ENCODE assay signal across 8 mouse cellular contexts in the genomic region with DNA sequence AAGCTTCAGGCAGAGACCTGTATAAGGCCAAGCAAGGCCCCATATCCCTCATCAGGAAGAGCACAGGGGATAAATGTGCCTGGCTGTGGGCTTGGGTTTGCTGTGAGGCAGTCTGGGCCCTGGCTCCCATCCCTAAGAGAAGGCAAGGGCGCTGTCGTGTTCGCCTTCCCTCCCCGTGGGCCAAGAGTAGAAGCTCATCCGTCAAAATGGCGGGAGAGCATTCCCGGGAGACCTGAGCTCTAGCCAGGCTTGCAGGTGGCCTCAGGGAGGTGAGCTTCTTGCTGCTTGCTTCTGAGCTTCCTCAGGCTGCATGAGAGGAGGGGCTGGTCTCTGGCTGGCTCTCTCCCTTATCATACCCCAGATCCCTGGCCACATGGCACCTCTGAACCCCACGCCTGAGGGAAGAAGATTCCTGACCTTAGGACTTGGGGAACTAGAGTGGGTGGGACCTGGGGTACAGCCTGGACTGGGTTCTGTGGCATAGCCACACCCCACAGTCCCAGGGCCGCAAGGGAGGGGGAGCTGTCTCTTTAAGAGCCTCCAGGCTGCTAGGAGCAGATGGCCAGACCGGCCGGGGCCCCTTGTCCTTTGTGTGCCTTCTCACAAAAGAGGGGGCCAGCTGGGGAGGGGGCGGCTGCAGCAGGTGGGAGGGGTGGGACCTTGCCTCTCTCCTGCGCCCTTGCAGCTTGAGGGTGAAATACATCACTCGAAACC. TPM values are rescaled to one million over a fixed set of nuclear protein-coding genes. Genes with fewer than 3 reads are reported as not detected.
DNase-seq lines count a peak whose midpoint lies in the region; ATAC-seq and TF ChIP-seq lines count a peak whose summit lies in the region.

No protein-coding gene starts in this region.

- DNase-seq in thymus, postnatal 4 days = peak; percentile 36
- DNase-seq in thymus, adult 2 months = no peak
- DNase-seq in embryo, embryonic 9.5 days (ENCODE audit: extremely low spot score) = peak; percentile 85
- DNase-seq in hindbrain, embryonic 14.5 days (ENCODE audit: low spot score) = no peak
- no peak for DNase-seq in gastrocnemius, adult 8-10 months (ENCODE audit: low spot score in 2 of 2)
- DNase-seq in adrenal gland, postnatal 4 days (ENCODE audit: low spot score in 2 of 2) = no peak
- no peak for DNase-seq in left cerebral cortex, postnatal 14 days (ENCODE audit: low spot score in 2 of 2)

- 70% methylated on average over 14 of the region's 14 CpGs for WGBS in thymus, adult 2 months
- WGBS in hindbrain, embryonic 14.5 days = 9% methylated on average over 14 of the region's 14 CpGs
- 4% methylated on average over 14 of the region's 14 CpGs for WGBS in neural tube, embryonic 12.5 days

- intact Hi-C loops in left cerebral cortex, postnatal 14 days (cut with DNase I) = loop anchor here (5.0 kb wide), 1 partner anchor 77 kb away; the partner anchor contains the start of gene Mark2

- no peak overlapping the region for H3K4me3 ChIP-seq in thymus, adult 2 months (ENCODE audit: control insufficient read depth, insufficient read depth, low read length)
- H3K4me3 ChIP-seq in hindbrain, embryonic 14.5 days (replicated peaks; ENCODE audit: low read length) = no peak overlapping the region
- H3K4me3 ChIP-seq in neural tube, embryonic 12.5 days = no peak overlapping the region

- peak; percentile 7; the same call in 1 of the 2 replicates for ATAC-seq in hindbrain, embryonic 14.5 days (ENCODE audit: low FRiP score)
- ATAC-seq in neural tube, embryonic 12.5 days (ENCODE audit: low FRiP score, low read depth) = peak; percentile 41

- H3K9ac ChIP-seq in hindbrain, embryonic 14.5 days = no peak overlapping the region
- H3K9ac ChIP-seq in neural tube, embryonic 12.5 days = peak overlapping the region; percentile 5; the same call in 1 of the 2 replicates

- peaks cover 35% of the 10 kb centered on the region for H3K4me1 ChIP-seq in thymus, adult 2 months (replicated peaks; ENCODE audit: control insufficient read depth, insufficient read depth, low read length)
- H3K4me1 ChIP-seq in hindbrain, embryonic 14.5 days (replicated peaks; ENCODE audit: control insufficient read depth, insufficient read depth, low read length) = peaks cover 48% of the 10 kb centered on the region
- peaks cover 52% of the 10 kb centered on the region for H3K4me1 ChIP-seq in neural tube, embryonic 12.5 days

- TF ChIP-seq CTCF in thymus, adult 2 months (IDR thresholded peaks at IDR 0.05; ENCODE audit: borderline replicate concordance, control insufficient read depth, extremely low read depth, insufficient read depth, low read length, poor library complexity) = no peak

- no peak overlapping the region for H3K27ac ChIP-seq in thymus, adult 2 months (ENCODE audit: control insufficient read depth, insufficient read depth, low read length)
- peak overlapping the region; percentile 95 for H3K27ac ChIP-seq in hindbrain, embryonic 14.5 days
- H3K27ac ChIP-seq in neural tube, embryonic 12.5 days = peak overlapping the region; percentile 99

- no peaks in the 10 kb centered on the region for H3K9me3 ChIP-seq in hindbrain, embryonic 14.5 days (ENCODE audit: control insufficient read depth, low read length)
- 0 out of 2 replicates have a peak, but pooled peaks cover 4% of the 10 kb centered on the region for H3K9me3 ChIP-seq in neural tube, embryonic 12.5 days

- H3K27me3 ChIP-seq in thymus, adult 2 months (ENCODE audit: control insufficient read depth, insufficient read depth, low read length) = no peaks in the 10 kb centered on the region
- H3K27me3 ChIP-seq in hindbrain, embryonic 14.5 days (ENCODE audit: control insufficient read depth, insufficient read depth, low read length) = no peaks in the 10 kb centered on the region
- H3K27me3 ChIP-seq in neural tube, embryonic 12.5 days (replicated peaks) = no peaks in the 10 kb centered on the region

- peak overlapping the region; percentile 4; the same call in 1 of the 2 replicates for H3K4me2 ChIP-seq in hindbrain, embryonic 14.5 days (replicated peaks)
- peak overlapping the region; percentile 92 for H3K4me2 ChIP-seq in neural tube, embryonic 12.5 days (replicated peaks)

- no peak for TF ChIP-seq POLR2A in thymus, adult 2 months (IDR thresholded peaks at IDR 0.05; ENCODE audit: control insufficient read depth, extremely low read depth, insufficient read depth, low read length, poor library complexity)

- no peaks in the 10 kb centered on the region for H3K36me3 ChIP-seq in thymus, adult 2 months (ENCODE audit: control insufficient read depth, insufficient read depth, low read length)
- H3K36me3 ChIP-seq in hindbrain, embryonic 14.5 days (replicated peaks; ENCODE audit: control insufficient read depth, insufficient read depth) = peaks cover under 1% of the 10 kb centered on the region
- H3K36me3 ChIP-seq in neural tube, embryonic 12.5 days = peaks cover 7% of the 10 kb centered on the region

RNA-seq across cellular contexts. Expression of gene Rcor2, which starts 1.5 kb away (rescaled TPM):
- 31.2 and 42.8 TPM in 2 replicates for polyA plus RNA-seq in thymus, adult 2 months (2012; rRNA removed)
- 12.0 and 13.4 TPM in 2 replicates for polyA plus RNA-seq in hindbrain, embryonic 14.5 days (2014; fragmentation: Nextera tagmentation; extraction: Ambion mirVana)
- 75.5 and 84.8 TPM in 2 replicates for polyA plus RNA-seq in neural tube, embryonic 12.5 days (2016; fragmentation: Nextera tagmentation; extraction: Ambion mirVana)
- 1 to 10 TPM; 1.8 to 4.2 (median 2.1) TPM for total RNA-seq in gastrocnemius, adult 8-10 months (2022)
- total RNA-seq in adrenal gland, postnatal 4 days (2021) = 10 to 100 TPM; 13.4 to 14.8 TPM
- total RNA-seq in left cerebral cortex, postnatal 14 days (2021) = 10 to 100 TPM; 15.7 to 16.3 TPM

RNA-seq across cellular contexts. Expression of gene Naa40, which starts 24.7 kb away (rescaled TPM):
- 55.9 and 71.6 TPM in 2 replicates for polyA plus RNA-seq in thymus, adult 2 months (2012; rRNA removed)
- 67.6 and 69.1 TPM in 2 replicates for polyA plus RNA-seq in hindbrain, embryonic 14.5 days (2014; fragmentation: Nextera tagmentation; extraction: Ambion mirVana)
- polyA plus RNA-seq in neural tube, embryonic 12.5 days (2016; fragmentation: Nextera tagmentation; extraction: Ambion mirVana) = 74.0 and 76.0 TPM in 2 replicates
- total RNA-seq in gastrocnemius, adult 8-10 months (2022) = 10 to 100 TPM in 3 of 4 experiments, 1 to 10 TPM in 1; 9.2 to 12.4 (median 11.2) TPM
- total RNA-seq in adrenal gland, postnatal 4 days (2021) = 10 to 100 TPM; 47.1 to 48.3 TPM
- 10 to 100 TPM; 34.4 to 35.7 TPM for total RNA-seq in left cerebral cortex, postnatal 14 days (2021)

RNA-seq across cellular contexts. Expression of gene Cox8a, which starts 48.2 kb away (rescaled TPM):
- polyA plus RNA-seq in thymus, adult 2 months (2012; rRNA removed) = 1,690 and 1,818 TPM in 2 replicates
- 1,225 and 1,275 TPM in 2 replicates for polyA plus RNA-seq in hindbrain, embryonic 14.5 days (2014; fragmentation: Nextera tagmentation; extraction: Ambion mirVana)
- 822 and 941 TPM in 2 replicates for polyA plus RNA-seq in neural tube, embryonic 12.5 days (2016; fragmentation: Nextera tagmentation; extraction: Ambion mirVana)
- total RNA-seq in gastrocnemius, adult 8-10 months (2022) = 100 to 1,000 TPM in 1 of 4 experiments, 10 to 100 TPM in 3; 68.4 to 103 (median 82.9) TPM
- total RNA-seq in adrenal gland, postnatal 4 days (2021) = 100 to 1,000 TPM; 687 to 720 TPM
- total RNA-seq in left cerebral cortex, postnatal 14 days (2021) = 1,000 to 10,000 TPM; 1,118 to 1,183 TPM

RNA-seq across cellular contexts. Expression of gene Otub1, which starts 59.5 kb away (rescaled TPM):
- 176 and 191 TPM in 2 replicates for polyA plus RNA-seq in thymus, adult 2 months (2012; rRNA removed)
- polyA plus RNA-seq in hindbrain, embryonic 14.5 days (2014; fragmentation: Nextera tagmentation; extraction: Ambion mirVana) = 231 and 234 TPM in 2 replicates
- polyA plus RNA-seq in neural tube, embryonic 12.5 days (2016; fragmentation: Nextera tagmentation; extraction: Ambion mirVana) = 244 and 249 TPM in 2 replicates
- 10 to 100 TPM; 39.9 to 54.3 (median 43.5) TPM for total RNA-seq in gastrocnemius, adult 8-10 months (2022)
- 100 to 1,000 TPM; 133 to 135 TPM for total RNA-seq in adrenal gland, postnatal 4 days (2021)
- 100 to 1,000 TPM; 268 to 271 TPM for total RNA-seq in left cerebral cortex, postnatal 14 days (2021)

Comparison
In these comparisons a context has a peak if more than half of its experiments do, and no peak if none do; other contexts are left out.
1. DNase-seq: peak in thymus, postnatal 4 days (single experiment) and embryo, embryonic 9.5 days (single experiment); none in thymus, adult 2 months (single experiment), hindbrain, embryonic 14.5 days (single experiment), gastrocnemius, adult 8-10 months (0 of 2), adrenal gland, postnatal 4 days (0 of 2) and left cerebral cortex, postnatal 14 days (0 of 2).
2. RNA of gene Cox8a, which starts 48.2 kb away (total RNA-seq): 1,118 to 1,183 TPM in left cerebral cortex, postnatal 14 days and 687 to 720 TPM in adrenal gland, postnatal 4 days; 68.4 to 103 TPM in gastrocnemius, adult 8-10 months; every median in the first group is over 4 times any median in the second.